Mouse (Mus musculus) neural tube, embryonic 12.5 days (tissue): ENCODE results near the gene Aplp2. TPM values are rescaled to one million over a fixed set of nuclear protein-coding genes. Genes with fewer than 3 reads are reported as not detected.

Source experiments
- ATAC-seq: fragments of 200-750 bp; cut with Nextera tagmentation; 2 replicates; pipeline ENCODE4 v1.8.0; 2017; ENCODE audit warnings: low read depth, mild to moderate bottlenecking, moderate TSS enrichment, moderate library complexity; ENCODE audit not compliant: low FRiP score
- H3K27ac ChIP-seq: fragments of 300-500 bp; sonication (generic); 2 replicates; pipeline ENCODE4 v1.5.1; 2016
- H3K27me3 ChIP-seq: fragments of 300-500 bp; sonication (generic); replicated peaks from 2 replicates; pipeline ENCODE4 v1.6.1; 2016; ENCODE audit warnings: mild to moderate bottlenecking
- H3K36me3 ChIP-seq: fragments of 300-500 bp; sonication (generic); 2 replicates; pipeline ENCODE4 v1.6.1; 2016; ENCODE audit warnings: mild to moderate bottlenecking
- H3K4me1 ChIP-seq: fragments of 300-500 bp; sonication (generic); 2 replicates; pipeline ENCODE4 v1.6.1; 2016
- H3K4me2 ChIP-seq: fragments of 300-500 bp; sonication (generic); replicated peaks from 2 replicates; pipeline ENCODE4 v1.6.1; 2016; ENCODE audit warnings: mild to moderate bottlenecking
- H3K4me3 ChIP-seq: fragments of 300-500 bp; sonication (generic); 2 replicates; pipeline ENCODE4 v1.5.1; 2016
- H3K9ac ChIP-seq: fragments of 300-500 bp; sonication (generic); 2 replicates; pipeline ENCODE4 v1.6.1; 2016; ENCODE audit warnings: mild to moderate bottlenecking
- H3K9me3 ChIP-seq: fragments of 300-500 bp; sonication (generic); 2 replicates; pipeline ENCODE4 v1.6.1; 2016; ENCODE audit warnings: mild to moderate bottlenecking
- WGBS: fragments of 180-500 bp; shearing (Covaris S2); methylation state at CpG from one replicate; pipeline ENCODE4 v1.1.7; 2016; 5-methylcytosine and 5-hydroxymethylcytosine counted together
- polyA plus RNA-seq: library from polyadenylated mRNA; unstranded; fragments of >200 nt; fragmentation: Nextera tagmentation; extraction: Ambion mirVana; gene quantifications from 2 replicates; pipeline ENCODE4 v1.2.1, GENCODE M21; 2016

Aplp2 gene
- polyA plus RNA-seq, 1 experiment from 2014 or later = 334 TPM

- H3K27ac ChIP-seq = no peak overlapping the region
- no peaks in the 10 kb centered on the region for H3K9me3 ChIP-seq
- H3K4me1 ChIP-seq = no peaks in the 10 kb centered on the region
- no peak overlapping the region for H3K4me3 ChIP-seq
- ATAC-seq = no peak
- 92% methylated on average over 11 of the region's 11 CpGs for WGBS
- no peak overlapping the region for H3K4me2 ChIP-seq
- no peaks in the 10 kb centered on the region for H3K36me3 ChIP-seq
- H3K27me3 ChIP-seq = no peaks in the 10 kb centered on the region
- no peak overlapping the region for H3K9ac ChIP-seq
These were observed 94.5 kb downstream of the Aplp2 start for GRCm38 (mm10) chr9:31117088-31117487.

DNA sequence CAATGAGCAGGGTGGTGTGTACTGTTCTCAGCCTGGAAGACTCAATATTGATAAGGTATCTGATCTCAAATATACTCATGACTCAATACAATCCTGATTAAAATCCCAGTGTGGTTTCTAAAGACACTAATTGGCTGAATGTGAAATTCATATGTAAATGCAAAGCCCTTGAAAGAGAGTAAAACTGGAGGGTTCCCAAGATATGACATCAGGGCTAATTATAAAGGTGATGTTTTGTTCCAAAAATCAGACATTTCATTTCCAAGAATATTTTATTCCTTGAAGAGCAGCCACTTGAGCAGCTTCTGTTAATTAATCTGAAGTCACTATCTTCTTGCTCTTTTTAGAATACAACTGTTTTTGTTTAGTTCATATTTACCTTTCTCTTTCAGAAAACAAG lies 96.0 kb downstream of the Aplp2 start:
- H3K36me3 ChIP-seq = no peaks in the 10 kb centered on the region
- no peak overlapping the region for H3K4me2 ChIP-seq
- no peak overlapping the region for H3K27ac ChIP-seq
- H3K27me3 ChIP-seq = no peaks in the 10 kb centered on the region
- no peaks in the 10 kb centered on the region for H3K9me3 ChIP-seq
- no peak overlapping the region for H3K4me3 ChIP-seq
- H3K4me1 ChIP-seq = no peaks in the 10 kb centered on the region
- ATAC-seq = no peak
- H3K9ac ChIP-seq = no peak overlapping the region

GRCm38 (mm10) chr9:31108464-31108863 lies 103.2 kb downstream of the Aplp2 start:
- ATAC-seq = no peak
- 94% methylated on average over 8 of the region's 8 CpGs for WGBS
- no peaks in the 10 kb centered on the region for H3K4me1 ChIP-seq

More at GRCm38 (mm10) chr9:31108464-31108863, 103.2 kb downstream of the Aplp2 start:
- Histone ChIP-seq H3K4me2 (no peak overlapping the region), H3K36me3 (no peaks in the 10 kb centered on the region), H3K9ac (no peak overlapping the region), H3K27me3 (no peaks in the 10 kb centered on the region), H3K27ac (no peak overlapping the region), H3K9me3 (no peaks in the 10 kb centered on the region), H3K4me3 (no peak overlapping the region)

Other genes with a start within 250 kb of the Aplp2 start
- 6.7 and 7.3 TPM in 2 replicates for gene Zbtb44, start 181.2 kb downstream of the Aplp2 start, polyA plus RNA-seq
- 1.3 and 1.4 TPM in 2 replicates for gene St14, start 80.0 kb downstream of the Aplp2 start, polyA plus RNA-seq
- 6.5 and 8.0 TPM in 2 replicates for gene Prdm10, start 68.7 kb upstream of the Aplp2 start, polyA plus RNA-seq
- gene Nfrkb, start 174.4 kb upstream of the Aplp2 start, polyA plus RNA-seq = 28.0 and 28.1 TPM in 2 replicates